Mouse (Mus musculus): Measurements from ENCODE around the gene Pten. TPM values are rescaled to one million over a fixed set of nuclear protein-coding genes. Genes with fewer than 3 reads are reported as not detected.
"Not testable (repeated sequence)": the region's sequence is repeated elsewhere in the genome, so short reads cannot be mapped to it uniquely, and the experiment has no call there.

The Pten gene
- polyA plus RNA-seq, 1 experiment from 2014 or later, result 21.3 TPM

DNA sequence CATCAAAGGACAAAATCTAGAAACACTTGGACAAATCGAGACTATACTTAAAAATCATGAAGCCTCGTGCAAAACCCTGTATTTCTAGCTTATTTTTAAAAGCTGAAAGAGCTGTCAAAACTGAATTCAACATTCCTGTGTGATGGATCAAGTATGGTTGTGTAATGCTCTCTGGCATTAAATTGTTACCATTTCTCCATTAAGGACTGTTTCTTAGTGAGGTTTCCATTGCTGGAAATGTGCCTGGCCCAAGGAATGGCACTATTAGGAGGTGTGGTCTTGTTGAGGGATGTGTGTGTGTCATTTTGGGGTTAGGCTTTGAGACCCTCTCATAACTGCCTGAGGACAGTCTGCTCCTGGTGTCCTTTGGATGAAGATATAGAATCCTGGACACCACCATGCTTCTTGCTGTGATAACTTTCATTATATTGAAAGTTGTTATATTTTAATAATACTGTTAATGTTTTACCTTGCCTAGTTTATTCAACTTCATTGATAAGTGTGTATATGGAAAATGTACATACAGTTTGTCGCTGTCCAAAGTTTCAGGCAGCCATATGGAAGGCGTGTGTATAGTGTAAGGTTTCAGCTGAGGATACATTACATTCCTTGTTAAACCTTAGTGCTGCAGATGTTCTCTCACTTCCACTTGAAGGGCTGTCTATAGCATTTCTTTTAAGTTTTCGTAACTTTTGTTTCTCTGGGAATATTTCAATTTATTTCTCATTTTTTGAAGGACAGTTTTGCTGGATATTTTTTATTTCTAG, 24.2 kb downstream of the Pten start:
- no peak overlapping the region for H3K4me2 ChIP-seq (replicated peaks; ENCODE audit: low read depth, low read length)
- no peaks in the 10 kb centered on the region for H3K27me3 ChIP-seq (ENCODE audit: control insufficient read depth, insufficient read depth, low read length)
- 70% methylated on average over 5 of the region's 5 CpGs for WGBS
- ATAC-seq (ENCODE audit: insufficient number of reproducible peaks, insufficient read depth, low FRiP score, low read depth), result no peak
- H3K4me1 ChIP-seq (ENCODE audit: control insufficient read depth, insufficient read depth, low read length), result peaks cover 4% of the 10 kb centered on the region; the same call in 1 of the 2 replicates
- H3K9me3 ChIP-seq (ENCODE audit: control insufficient read depth, low read depth, low read length), result no peaks in the 10 kb centered on the region
- H3K27ac ChIP-seq (ENCODE audit: low read length), result no peak overlapping the region
- H3K9ac ChIP-seq (replicated peaks; ENCODE audit: low read depth, low read length), result no peak overlapping the region
- H3K4me3 ChIP-seq (ENCODE audit: low read depth, low read length), result no peak overlapping the region
- no peaks in the 10 kb centered on the region for H3K36me3 ChIP-seq (ENCODE audit: control insufficient read depth, insufficient read depth, low read length)

DNA sequence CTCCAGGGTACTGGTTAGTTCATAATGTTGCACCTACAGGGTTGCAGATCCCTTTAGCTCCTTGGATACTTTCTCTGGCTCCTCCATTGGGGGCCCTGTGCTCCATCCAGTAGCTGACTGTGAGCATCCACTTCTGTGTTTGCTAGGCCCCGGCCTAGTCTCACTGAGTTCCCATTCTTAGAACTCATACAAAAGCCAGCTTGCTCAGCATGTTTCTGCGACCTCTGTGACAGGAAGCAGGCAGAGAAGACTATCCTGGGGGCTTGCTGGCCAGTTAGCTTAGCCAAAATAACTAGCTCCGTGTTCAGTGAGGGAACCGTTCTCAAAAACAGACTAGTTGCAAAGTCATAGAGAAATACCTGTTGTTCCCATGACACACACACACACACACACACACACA, 30.1 kb downstream of the Pten start:
- H3K4me1 ChIP-seq (ENCODE audit: control insufficient read depth, insufficient read depth, low read length), result peaks cover 25% of the 10 kb centered on the region
- not testable (repeated sequence) for H3K4me2 ChIP-seq (replicated peaks; ENCODE audit: low read depth, low read length); H3K36me3 ChIP-seq (ENCODE audit: control insufficient read depth, insufficient read depth, low read length); H3K9ac ChIP-seq (replicated peaks; ENCODE audit: low read depth, low read length); H3K27ac ChIP-seq (ENCODE audit: low read length); H3K27me3 ChIP-seq (ENCODE audit: control insufficient read depth, insufficient read depth, low read length); H3K4me3 ChIP-seq (ENCODE audit: low read depth, low read length); H3K9me3 ChIP-seq (ENCODE audit: control insufficient read depth, low read depth, low read length); ATAC-seq (ENCODE audit: insufficient number of reproducible peaks, insufficient read depth, low FRiP score, low read depth)
- WGBS, result 53% methylated on average over 4 of the region's 4 CpGs

DNA sequence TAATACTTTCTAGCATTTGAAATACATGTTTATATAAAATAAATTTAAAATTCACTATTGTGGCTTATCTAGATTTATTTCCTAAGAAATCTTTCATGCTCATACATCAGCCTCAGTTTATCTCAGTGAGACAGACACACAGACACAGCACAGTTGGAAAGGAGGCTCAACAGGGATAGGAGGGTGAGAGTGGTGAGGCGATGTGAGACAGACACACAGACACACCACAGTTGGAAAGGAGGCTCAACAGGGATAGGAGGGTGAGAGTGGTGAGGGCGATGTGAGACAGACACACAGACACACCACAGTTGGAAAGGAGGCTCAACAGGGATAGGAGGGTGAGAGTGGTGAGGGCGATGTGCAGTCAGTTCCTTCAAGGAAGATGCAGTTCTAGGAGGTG, 30.7 kb downstream of the Pten start:
- peaks cover 28% of the 10 kb centered on the region for H3K4me1 ChIP-seq (ENCODE audit: control insufficient read depth, insufficient read depth, low read length)
- not testable (repeated sequence) for H3K36me3 ChIP-seq (ENCODE audit: control insufficient read depth, insufficient read depth, low read length); ATAC-seq (ENCODE audit: insufficient number of reproducible peaks, insufficient read depth, low FRiP score, low read depth); H3K27ac ChIP-seq (ENCODE audit: low read length); H3K9me3 ChIP-seq (ENCODE audit: control insufficient read depth, low read depth, low read length); H3K27me3 ChIP-seq (ENCODE audit: control insufficient read depth, insufficient read depth, low read length); H3K4me3 ChIP-seq (ENCODE audit: low read depth, low read length); H3K4me2 ChIP-seq (replicated peaks; ENCODE audit: low read depth, low read length); H3K9ac ChIP-seq (replicated peaks; ENCODE audit: low read depth, low read length)
- 95% methylated on average over 3 of the region's 3 CpGs for WGBS

DNA sequence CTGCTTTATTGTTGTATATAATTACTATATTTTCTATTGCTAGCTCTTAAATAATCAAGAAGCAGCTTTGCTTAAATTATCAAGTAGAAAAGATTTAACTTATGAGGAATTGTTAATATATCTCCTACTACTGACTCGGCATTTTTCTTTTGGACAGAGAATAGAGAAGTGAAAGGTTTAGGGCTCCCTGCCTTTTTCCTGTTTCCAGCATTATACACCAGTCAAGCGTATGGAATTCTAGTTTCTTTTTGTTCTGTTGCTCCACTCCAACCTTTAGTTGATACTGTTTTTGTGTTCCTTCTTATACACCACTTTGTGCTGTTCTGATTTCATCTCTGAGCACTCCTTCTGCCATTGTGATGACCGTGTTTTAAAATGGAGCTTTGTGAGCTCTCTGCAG, 32.2 kb downstream of the Pten start:
- 69% methylated on average over 3 of the region's 3 CpGs for WGBS
- no peaks in the 10 kb centered on the region for H3K9me3 ChIP-seq (ENCODE audit: control insufficient read depth, low read depth, low read length)
- no peak for ATAC-seq (ENCODE audit: insufficient number of reproducible peaks, insufficient read depth, low FRiP score, low read depth)

DNA sequence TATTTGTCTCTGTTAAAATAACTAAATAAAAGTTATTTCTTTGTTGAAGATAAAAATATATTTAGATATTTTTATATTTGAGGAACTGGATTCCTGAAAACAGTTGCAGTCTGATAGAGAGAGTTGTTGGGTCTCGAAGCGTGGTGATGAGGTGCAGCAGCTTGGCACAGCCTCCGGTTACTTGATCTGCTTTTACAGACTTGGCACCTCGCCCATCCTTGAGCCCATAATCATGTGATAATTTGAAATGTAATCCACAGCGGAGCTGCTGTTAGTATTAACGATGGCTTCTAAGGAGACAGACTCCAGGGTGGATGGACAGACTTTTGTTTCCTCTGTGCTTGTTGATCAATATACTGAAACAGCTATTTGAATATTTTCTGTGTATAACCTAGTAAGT, 35.3 kb downstream of the Pten start:
- Histone ChIP-seq H3K36me3 (ENCODE audit: control insufficient read depth, insufficient read depth, low read length) (no peaks in the 10 kb centered on the region), H3K4me1 (ENCODE audit: control insufficient read depth, insufficient read depth, low read length) (peaks cover 36% of the 10 kb centered on the region), H3K4me3 (ENCODE audit: low read depth, low read length) (no peak overlapping the region), H3K4me2 (replicated peaks; ENCODE audit: low read depth, low read length) (no peak overlapping the region), H3K9ac (replicated peaks; ENCODE audit: low read depth, low read length) (no peak overlapping the region), H3K27ac (ENCODE audit: low read length) (no peak overlapping the region), H3K9me3 (ENCODE audit: control insufficient read depth, low read depth, low read length) (no peaks in the 10 kb centered on the region), H3K27me3 (ENCODE audit: control insufficient read depth, insufficient read depth, low read length) (no peaks in the 10 kb centered on the region)
- ATAC-seq (ENCODE audit: insufficient number of reproducible peaks, insufficient read depth, low FRiP score, low read depth), result 0 out of 2 replicates have a peak, but pooled peaks have one; percentile 23
- 24% methylated on average over 6 of the region's 6 CpGs for WGBS

More for the DNA sequence above, 32.2 kb downstream of the Pten start:
- Histone ChIP-seq H3K4me1 (ENCODE audit: control insufficient read depth, insufficient read depth, low read length) (peaks cover 36% of the 10 kb centered on the region), H3K36me3 (ENCODE audit: control insufficient read depth, insufficient read depth, low read length) (no peaks in the 10 kb centered on the region), H3K9ac (replicated peaks; ENCODE audit: low read depth, low read length) (no peak overlapping the region), H3K4me3 (ENCODE audit: low read depth, low read length) (no peak overlapping the region), H3K27me3 (ENCODE audit: control insufficient read depth, insufficient read depth, low read length) (no peaks in the 10 kb centered on the region), H3K27ac (ENCODE audit: low read length) (no peak overlapping the region), H3K4me2 (replicated peaks; ENCODE audit: low read depth, low read length) (no peak overlapping the region)

DNA sequence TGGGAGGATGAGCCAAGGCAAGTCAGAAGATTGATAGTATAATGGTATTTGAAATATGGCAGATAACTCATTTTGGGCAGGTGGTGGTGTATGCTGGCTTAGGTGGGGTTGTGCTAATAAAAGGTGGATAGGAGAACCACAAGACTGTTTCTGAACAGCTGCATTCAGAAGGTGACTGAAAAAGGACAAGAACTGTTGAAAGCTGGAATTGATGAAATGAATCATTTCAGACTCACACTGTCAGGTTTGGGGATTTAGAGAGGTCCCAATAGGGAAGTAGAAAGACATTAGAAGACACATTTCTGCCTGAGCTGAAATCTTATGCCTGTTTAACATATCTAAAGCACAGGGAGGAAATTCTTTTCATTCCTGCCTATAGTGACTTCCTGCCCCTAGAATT, 36.6 kb downstream of the Pten start:
- H3K4me2 ChIP-seq (replicated peaks; ENCODE audit: low read depth, low read length), result no peak overlapping the region
- peaks cover 29% of the 10 kb centered on the region; the same call in 1 of the 2 replicates for H3K4me1 ChIP-seq (ENCODE audit: control insufficient read depth, insufficient read depth, low read length)
- H3K27ac ChIP-seq (ENCODE audit: low read length), result no peak overlapping the region
- H3K27me3 ChIP-seq (ENCODE audit: control insufficient read depth, insufficient read depth, low read length), result no peaks in the 10 kb centered on the region
- no peak overlapping the region for H3K4me3 ChIP-seq (ENCODE audit: low read depth, low read length)
- no peak for ATAC-seq (ENCODE audit: insufficient number of reproducible peaks, insufficient read depth, low FRiP score, low read depth)
- H3K36me3 ChIP-seq (ENCODE audit: control insufficient read depth, insufficient read depth, low read length), result no peaks in the 10 kb centered on the region
- no peak overlapping the region for H3K9ac ChIP-seq (replicated peaks; ENCODE audit: low read depth, low read length)
- H3K9me3 ChIP-seq (ENCODE audit: control insufficient read depth, low read depth, low read length), result no peaks in the 10 kb centered on the region

DNA sequence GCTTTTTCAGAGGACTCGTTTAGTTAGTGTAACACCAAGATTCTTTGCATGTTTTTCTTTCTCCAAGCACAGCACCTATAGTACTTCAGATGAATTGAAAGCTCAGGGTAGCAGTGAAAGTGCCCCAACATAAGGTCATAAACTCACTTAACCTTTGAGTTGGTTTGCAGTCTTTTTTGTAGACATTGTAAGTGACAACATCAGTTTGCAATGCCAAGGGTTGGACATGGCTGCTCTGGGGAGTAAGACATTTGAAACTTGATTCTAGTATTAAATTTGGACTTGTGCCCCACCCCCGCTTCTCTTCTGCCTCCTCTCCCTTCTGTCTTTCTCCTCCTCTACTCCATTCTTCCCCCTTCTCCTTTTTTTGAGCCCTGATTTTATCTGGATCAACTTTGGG, 43.3 kb downstream of the Pten start:
- H3K27me3 ChIP-seq (ENCODE audit: control insufficient read depth, insufficient read depth, low read length), result no peaks in the 10 kb centered on the region
- WGBS, result 86% methylated on average over 2 of the region's 2 CpGs
- H3K9me3 ChIP-seq (ENCODE audit: control insufficient read depth, low read depth, low read length), result no peaks in the 10 kb centered on the region
- H3K36me3 ChIP-seq (ENCODE audit: control insufficient read depth, insufficient read depth, low read length), result peaks cover 7% of the 10 kb centered on the region; the same call in 1 of the 2 replicates
- no peak overlapping the region for H3K4me2 ChIP-seq (replicated peaks; ENCODE audit: low read depth, low read length)
- H3K9ac ChIP-seq (replicated peaks; ENCODE audit: low read depth, low read length), result no peak overlapping the region
- no peak overlapping the region for H3K4me3 ChIP-seq (ENCODE audit: low read depth, low read length)
- ATAC-seq (ENCODE audit: insufficient number of reproducible peaks, insufficient read depth, low FRiP score, low read depth), result no peak
- no peak overlapping the region for H3K27ac ChIP-seq (ENCODE audit: low read length)
- H3K4me1 ChIP-seq (ENCODE audit: control insufficient read depth, insufficient read depth, low read length), result no peaks in the 10 kb centered on the region

DNA sequence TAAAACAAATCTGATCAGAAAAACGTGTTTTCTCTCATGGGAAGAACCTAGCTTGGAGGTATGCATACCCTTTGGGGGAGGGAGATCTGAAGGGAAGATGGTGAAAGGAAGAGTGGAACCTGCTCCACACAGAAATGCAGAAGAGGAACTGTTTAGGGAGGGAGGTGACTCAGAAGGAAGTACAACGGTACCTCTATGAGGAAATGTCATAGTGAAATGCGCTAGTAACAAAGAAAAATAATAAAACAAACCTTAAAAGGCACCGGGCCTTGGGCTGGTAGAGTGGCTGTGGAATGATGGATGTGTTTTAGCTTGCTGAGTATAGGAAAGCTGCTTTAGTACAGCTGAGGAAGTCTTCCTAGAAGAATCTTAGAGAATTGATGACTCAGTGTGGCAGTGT, 47.4 kb downstream of the Pten start:
- Histone ChIP-seq H3K27ac (ENCODE audit: low read length) (no peak overlapping the region), H3K9me3 (ENCODE audit: control insufficient read depth, low read depth, low read length) (no peaks in the 10 kb centered on the region), H3K4me3 (ENCODE audit: low read depth, low read length) (no peak overlapping the region), H3K36me3 (ENCODE audit: control insufficient read depth, insufficient read depth, low read length) (peaks cover 7% of the 10 kb centered on the region; the same call in 1 of the 2 replicates), H3K4me1 (ENCODE audit: control insufficient read depth, insufficient read depth, low read length) (no peaks in the 10 kb centered on the region), H3K4me2 (replicated peaks; ENCODE audit: low read depth, low read length) (no peak overlapping the region), H3K27me3 (ENCODE audit: control insufficient read depth, insufficient read depth, low read length) (no peaks in the 10 kb centered on the region), H3K9ac (replicated peaks; ENCODE audit: low read depth, low read length) (no peak overlapping the region)
- ATAC-seq (ENCODE audit: insufficient number of reproducible peaks, insufficient read depth, low FRiP score, low read depth), result no peak
- WGBS, result 54% methylated on average over 4 of the region's 4 CpGs

DNA sequence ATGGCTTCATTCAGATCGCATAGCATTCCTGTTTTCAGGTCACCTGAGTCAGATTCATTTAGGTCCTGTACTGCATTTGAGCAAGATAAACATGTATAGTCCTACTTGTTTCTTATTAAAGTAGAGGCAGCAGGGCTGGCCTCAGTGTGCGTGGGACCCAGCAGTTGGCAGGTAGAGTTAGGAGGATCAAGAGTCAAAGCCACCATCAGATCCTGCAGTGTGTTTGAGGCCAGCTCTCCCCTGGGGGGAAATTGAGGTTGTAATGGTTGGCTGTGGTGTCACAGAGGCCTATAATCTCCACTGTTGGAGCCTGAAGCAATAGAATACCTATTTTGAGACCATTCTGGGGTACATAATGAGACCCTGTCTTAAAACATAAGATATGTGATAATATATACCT, 50.3 kb downstream of the Pten start:
- Histone ChIP-seq H3K27me3 (ENCODE audit: control insufficient read depth, insufficient read depth, low read length) (no peaks in the 10 kb centered on the region), H3K4me3 (ENCODE audit: low read depth, low read length) (no peak overlapping the region), H3K9ac (replicated peaks; ENCODE audit: low read depth, low read length) (no peak overlapping the region), H3K9me3 (ENCODE audit: control insufficient read depth, low read depth, low read length) (no peaks in the 10 kb centered on the region), H3K4me1 (ENCODE audit: control insufficient read depth, insufficient read depth, low read length) (no peaks in the 10 kb centered on the region), H3K4me2 (replicated peaks; ENCODE audit: low read depth, low read length) (no peak overlapping the region), H3K27ac (ENCODE audit: low read length) (no peak overlapping the region), H3K36me3 (ENCODE audit: control insufficient read depth, insufficient read depth, low read length) (peaks cover 2% of the 10 kb centered on the region; the same call in 1 of the 2 replicates)
- 89% methylated on average over 2 of the region's 2 CpGs for WGBS
- no peak for ATAC-seq (ENCODE audit: insufficient number of reproducible peaks, insufficient read depth, low FRiP score, low read depth)

Measured in stomach, embryonic 14.5 days (tissue).